Mouse (Mus musculus) layer of hippocampus, postnatal 14 days (tissue): ENCODE data around the gene Apobec3. TPM values are rescaled to one million over a fixed set of nuclear protein-coding genes. Genes with fewer than 3 reads are reported as not detected.

Experiments used
- DNase-seq, 2 experiments: peaks; one replicate each; pipeline ENCODE4 v3.0.0; 2021 to 2022; ENCODE audit warnings: low spot score in 2 of 2, mixed read lengths in 1 of 2
- total RNA-seq, 2 experiments: library from RNA; stranded (reverse); gene quantifications; 2 replicates each; pipeline ENCODE4 v1.2.3; 2021

Gene Apobec3
- total RNA-seq, 2 experiments from 2014 or later = 6.1 to 6.4 TPM

GRCm38 (mm10) chr15:79947681-79948080 lies 56.2 kb downstream of the Apobec3 start:
- no peak for DNase-seq

GRCm38 (mm10) chr15:79950250-79951025 lies 59.0 kb downstream of the Apobec3 start:
- no peak for DNase-seq

DNA sequence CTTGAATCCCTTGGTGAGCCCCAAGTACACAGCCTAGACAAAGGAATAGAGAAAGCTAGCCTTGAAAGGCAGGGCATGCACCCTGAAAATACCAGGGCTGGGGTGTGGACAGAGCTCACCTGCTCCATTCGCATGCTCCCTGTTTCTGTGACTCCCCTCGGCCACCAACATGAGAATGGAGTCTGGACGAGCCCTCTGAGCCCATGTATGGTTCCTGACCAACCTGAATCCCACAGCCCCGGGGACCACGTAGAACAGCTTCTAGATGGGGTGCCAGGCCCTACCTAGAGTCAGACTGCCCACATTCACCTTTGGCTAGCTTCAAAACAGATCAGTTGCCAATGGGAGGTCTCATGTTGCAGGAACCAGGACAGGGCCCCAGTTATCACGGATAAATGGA lies 59.8 kb downstream of the Apobec3 start:
- no peak for DNase-seq

- DNase-seq = no peak
These were observed 60.5 kb downstream of the Apobec3 start for GRCm38 (mm10) chr15:79951730-79952503.

- no peak for DNase-seq
These were observed 61.2 kb downstream of the Apobec3 start for GRCm38 (mm10) chr15:79952504-79953231.

GRCm38 (mm10) chr15:79953470-79953869 lies 62.0 kb downstream of the Apobec3 start:
- no peak for DNase-seq

GRCm38 (mm10) chr15:79956559-79956958 lies 65.1 kb downstream of the Apobec3 start:
- DNase-seq = no peak

DNA sequence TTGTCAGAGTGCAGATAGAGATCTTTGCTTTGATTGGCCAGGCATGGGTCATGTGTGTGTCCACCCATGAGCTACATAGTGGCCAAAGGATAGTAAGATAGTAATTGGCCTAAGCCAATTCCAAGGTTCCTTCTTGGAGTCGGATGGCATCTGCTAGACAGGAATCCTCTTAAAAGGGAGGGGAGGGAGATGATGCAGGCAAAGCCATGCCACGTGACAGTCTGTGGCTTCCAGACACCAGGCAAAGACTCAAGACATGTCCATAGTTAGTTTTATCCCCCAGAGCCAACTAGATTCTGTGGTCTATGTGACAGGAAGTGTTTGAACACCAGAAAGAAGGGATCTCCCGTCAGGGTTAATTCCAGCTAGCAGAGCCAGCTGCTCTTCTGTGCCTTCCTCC lies 67.0 kb downstream of the Apobec3 start:
- no peak for DNase-seq

DNA sequence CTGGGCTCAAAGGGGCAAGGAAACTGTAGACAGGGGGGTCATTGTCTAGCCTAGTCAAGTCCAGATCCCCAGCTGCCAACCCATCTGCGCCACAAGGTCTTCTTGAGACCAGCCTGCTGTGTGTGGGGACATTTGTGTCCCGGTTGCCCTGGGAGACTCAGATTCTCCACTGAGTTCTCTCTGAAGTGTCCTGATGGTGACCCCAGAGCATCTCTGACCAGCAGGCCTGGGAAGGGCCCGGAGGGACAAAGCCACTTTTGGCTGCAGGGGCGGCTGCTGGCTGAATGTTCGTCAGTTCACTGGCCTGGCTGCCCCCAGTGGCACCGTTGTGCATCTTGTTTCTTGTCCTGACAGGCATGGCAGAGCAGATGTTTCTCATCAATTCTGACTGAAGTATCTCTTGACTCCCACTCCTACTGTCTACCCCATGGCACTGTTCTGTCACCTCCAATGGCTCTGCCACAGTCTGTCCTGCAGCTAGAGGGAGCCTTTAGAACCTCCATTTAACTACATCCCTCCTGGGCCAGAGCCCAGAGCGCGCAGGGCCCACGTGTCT lies 70.0 kb downstream of the Apobec3 start:
- peak in 1 of 2 experiments; percentile 39 for DNase-seq

GRCm38 (mm10) chr15:79962661-79963060 lies 71.2 kb downstream of the Apobec3 start:
- no peak for DNase-seq

DNA sequence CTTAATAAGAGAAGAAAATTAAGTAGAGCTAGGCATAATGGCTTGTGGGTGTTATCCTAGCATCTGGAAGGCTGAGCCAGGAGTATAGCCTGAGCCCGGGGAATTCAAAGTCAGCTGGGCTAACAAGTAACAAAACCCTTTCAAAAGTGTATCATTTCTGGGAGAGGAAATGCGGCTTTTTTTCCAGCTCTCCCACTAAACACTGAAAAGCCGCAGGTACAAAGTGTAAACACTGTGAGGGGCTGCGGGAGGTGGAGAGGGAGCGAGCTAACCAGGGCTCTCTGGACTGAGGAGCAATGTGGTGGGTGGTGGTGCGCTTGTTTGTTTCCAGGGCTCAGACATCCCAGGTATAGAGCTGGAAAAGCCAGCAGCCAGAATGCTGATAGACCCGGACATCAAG lies 72.9 kb downstream of the Apobec3 start:
- DNase-seq = no peak

Other genes starting within 250 kb of the Apobec3 start
- gene Fam227a, start 232.7 kb upstream of the Apobec3 start, total RNA-seq = 10 to 100 TPM; 10.2 to 11.0 TPM
- 10 to 100 TPM; 57.0 to 59.9 TPM for gene Cby1, start 232.5 kb upstream of the Apobec3 start, total RNA-seq
- 100 to 1,000 TPM; 103 TPM for gene Tomm22, start 220.8 kb upstream of the Apobec3 start, total RNA-seq
- gene Josd1, start 203.7 kb upstream of the Apobec3 start, total RNA-seq = 10 to 100 TPM; 46.2 to 46.4 TPM
- 10 to 100 TPM; 43.3 to 44.1 TPM for gene Gtpbp1, start 200.8 kb upstream of the Apobec3 start, total RNA-seq
- 10 to 100 TPM; 18.5 to 23.3 TPM for gene Sun2, start 149.1 kb upstream of the Apobec3 start, total RNA-seq
- 10 to 100 TPM; 41.1 TPM for gene Dnal4, start 113.8 kb upstream of the Apobec3 start, total RNA-seq
- gene Nptxr, start 86.9 kb upstream of the Apobec3 start, total RNA-seq = 100 to 1,000 TPM; 878 to 953 TPM
- gene Npcd, start 57.4 kb upstream of the Apobec3 start, total RNA-seq = 10 to 100 TPM; 21.9 to 36.2 TPM
- gene Cbx6, start 57.0 kb upstream of the Apobec3 start, total RNA-seq = 100 to 1,000 TPM; 389 to 413 TPM
- 10 to 100 TPM; 12.8 to 15.1 TPM for gene Cbx7, start 79.5 kb downstream of the Apobec3 start, total RNA-seq
- 10 to 100 TPM; 45.4 to 48.1 TPM for gene Pdgfb, start 123.3 kb downstream of the Apobec3 start, total RNA-seq
- 100 to 1,000 TPM; 462 to 472 TPM for gene Syngr1, start 199.7 kb downstream of the Apobec3 start, total RNA-seq
- gene Rpl3, start 200.2 kb downstream of the Apobec3 start, total RNA-seq = 100 to 1,000 TPM; 460 to 491 TPM
- 10 to 100 TPM; 29.7 to 31.4 TPM for gene Tab1, start 241.5 kb downstream of the Apobec3 start, total RNA-seq